Mouse (Mus musculus) adrenal gland, postnatal 25 days (tissue): ENCODE data around the gene Fank1. TPM values are rescaled to one million over a fixed set of nuclear protein-coding genes. Genes with fewer than 3 reads are reported as not detected.

ENCODE experiments used
- DNase-seq: peaks from one replicate; pipeline ENCODE4 v3.0.0; 2021; ENCODE audit warnings: mixed read lengths
- long read RNA-seq: library from polyadenylated mRNA; stranded (forward); transcript quantifications from one replicate; pipeline ENCODE4 v2.0.0, GENCODE M21; 2021
- total RNA-seq: library from RNA; stranded (reverse); gene quantifications from 2 replicates; pipeline ENCODE4 v1.2.3, GENCODE M21; 2021

The Fank1 gene
- total RNA-seq = 0.46 TPM in 1 of 2 replicates, not detected in the other
- long read RNA-seq = 0 reads

DNA sequence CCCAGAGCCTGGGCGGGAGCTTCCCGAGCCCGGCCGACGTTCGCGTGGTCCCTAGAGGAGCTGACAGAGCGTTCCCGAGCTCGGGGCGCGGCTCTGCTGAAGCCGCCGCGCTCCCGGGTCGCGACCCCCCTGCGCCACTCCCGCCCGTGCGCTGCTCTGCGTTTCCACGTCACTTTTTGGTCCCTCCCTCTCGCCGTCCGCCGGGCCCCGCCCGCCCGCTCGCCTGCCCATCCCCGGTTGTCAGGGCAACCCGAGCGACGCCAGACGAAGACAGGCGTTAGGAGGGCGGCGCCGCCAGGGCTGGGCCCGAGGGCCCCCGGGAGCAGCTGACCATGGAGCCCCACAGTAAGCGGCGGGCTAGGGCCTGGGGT lies at the start of gene Fank1:
Gene Fank1, plus strand, starts transcription at position 236 of the 371 bp plus-strand sequence.
- peak; percentile 93 for DNase-seq

DNA sequence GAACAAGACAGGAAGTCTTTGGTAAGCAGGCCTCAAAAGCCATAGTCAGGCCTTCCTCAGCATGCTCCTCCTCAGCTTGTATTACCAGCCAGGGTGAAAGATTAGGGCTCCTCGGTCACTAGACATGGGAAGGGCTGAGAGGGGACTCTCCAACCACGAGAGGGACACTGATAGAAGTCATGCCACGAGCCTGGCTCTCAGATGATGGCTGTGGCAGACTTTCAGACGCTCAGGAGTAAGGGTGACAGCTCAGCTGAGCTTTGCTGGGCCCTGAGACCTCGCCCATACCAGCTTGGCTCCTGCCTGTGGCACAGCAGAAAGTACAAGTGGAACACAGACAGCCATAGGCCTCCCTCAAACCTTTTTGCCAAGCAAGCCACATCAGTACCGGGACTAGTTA lies 49.6 kb upstream of the Fank1 start:
- no peak for DNase-seq

DNA sequence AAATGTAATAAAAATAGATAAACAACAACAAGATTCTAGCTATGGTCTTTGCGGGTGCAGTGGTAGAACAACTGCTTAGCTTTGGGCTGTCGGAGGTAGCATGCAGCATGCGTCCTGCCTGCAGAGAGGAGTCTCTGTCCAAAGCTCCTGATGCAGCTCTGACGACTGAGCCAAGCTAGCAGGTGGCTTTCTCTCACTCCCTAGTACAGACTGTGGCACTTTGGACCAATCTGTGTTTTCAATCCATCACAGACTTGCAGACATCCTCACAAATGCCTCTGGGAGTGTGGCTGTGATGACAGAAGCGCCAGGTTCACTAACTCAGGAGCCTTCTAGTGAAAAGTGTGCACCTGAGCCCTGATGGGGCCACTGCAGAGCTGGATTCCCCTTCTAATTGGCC lies 47.3 kb upstream of the Fank1 start:
- DNase-seq = no peak

DNA sequence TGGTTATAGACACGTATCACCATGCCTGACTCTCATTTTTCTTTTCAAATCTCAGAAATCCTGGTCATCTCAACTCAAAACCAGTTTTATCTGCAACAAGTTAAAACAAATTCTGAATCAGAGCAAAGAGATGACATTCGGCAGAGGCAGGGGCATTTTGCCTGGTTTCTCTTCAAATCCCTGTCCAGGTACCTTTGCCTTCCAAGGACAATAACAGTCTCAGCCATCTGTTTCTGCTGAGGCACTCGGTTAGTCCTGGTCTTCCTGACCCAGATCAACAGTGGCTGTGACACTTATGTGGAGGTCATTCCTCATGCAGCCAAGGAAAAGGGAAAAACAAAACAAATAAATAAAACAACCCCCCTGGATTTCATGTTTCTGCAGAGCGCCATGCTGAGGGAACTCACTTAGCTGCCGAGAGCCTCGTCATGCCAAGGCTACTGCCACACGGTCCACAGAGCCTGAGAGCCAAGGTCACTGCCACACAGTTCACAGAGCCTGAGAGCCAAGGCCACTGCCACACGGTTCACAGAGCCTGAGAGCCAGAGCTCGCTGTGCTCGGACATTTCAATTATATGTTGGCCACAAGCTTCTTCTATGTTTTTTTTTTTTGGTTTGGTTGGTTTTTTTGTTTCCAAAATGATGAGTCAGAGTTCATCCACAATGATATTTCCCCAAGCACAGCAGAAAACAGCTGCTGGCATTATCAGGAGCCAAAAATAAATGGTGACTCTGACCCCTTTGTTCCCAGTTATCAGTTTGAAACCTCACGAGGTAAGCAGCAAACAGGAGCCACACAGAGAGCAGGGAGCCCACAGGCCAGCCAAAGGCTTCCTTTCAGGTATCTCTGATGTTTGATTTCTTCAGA lies 46.1 kb upstream of the Fank1 start:
- DNase-seq = peak; percentile 28

DNA sequence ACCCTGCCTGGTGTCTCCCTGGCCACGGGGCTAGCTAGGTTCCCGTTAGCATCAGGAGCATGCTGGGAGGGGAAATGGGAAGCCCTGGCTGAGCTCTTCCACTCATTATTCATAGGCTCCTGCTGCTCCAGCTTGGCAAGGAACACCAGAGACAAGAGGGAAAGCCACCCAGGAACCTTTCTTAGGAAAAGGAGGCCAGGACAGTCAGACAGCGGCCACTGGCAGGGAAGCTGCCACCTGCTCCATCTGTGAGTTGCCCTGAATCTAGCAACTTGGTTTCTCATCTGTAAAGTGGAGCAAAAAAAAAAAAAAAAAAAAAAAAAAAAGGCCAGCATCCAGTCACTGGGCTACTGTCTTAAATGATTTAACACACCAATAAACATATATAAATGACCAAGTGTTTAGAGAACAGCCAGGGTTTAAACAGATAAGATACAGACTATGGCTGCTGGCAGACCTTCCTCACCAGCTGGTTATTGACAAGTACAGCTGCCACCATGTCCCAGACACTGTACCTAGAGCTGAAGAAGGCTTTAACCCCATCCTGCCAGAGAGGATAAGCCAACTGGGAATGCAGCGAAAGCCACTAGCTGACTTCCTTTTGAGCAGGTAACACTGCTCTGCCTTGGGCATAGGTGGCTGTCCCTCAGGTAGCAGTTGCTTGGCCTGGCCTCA lies 44.6 kb upstream of the Fank1 start:
- no peak for DNase-seq

DNA sequence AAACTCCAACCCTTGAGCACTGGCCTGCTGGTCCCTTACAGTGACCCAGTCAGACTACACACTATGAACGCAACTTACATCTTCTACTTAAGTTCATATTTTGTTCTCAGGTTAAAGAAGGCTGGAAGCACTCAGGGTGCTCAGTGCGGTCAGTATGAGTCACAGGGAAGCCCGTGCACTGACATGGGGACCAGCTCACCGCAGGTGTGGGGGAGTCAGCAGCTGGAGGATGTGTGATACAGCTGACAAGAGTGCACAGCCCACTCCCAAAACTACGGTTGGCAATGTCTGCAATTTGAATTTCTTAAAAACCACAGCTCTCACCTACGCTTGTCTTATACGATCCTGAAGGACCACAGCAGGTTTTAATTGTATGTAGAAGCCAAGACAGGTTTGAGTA lies 36.1 kb upstream of the Fank1 start:
- no peak for DNase-seq

DNA sequence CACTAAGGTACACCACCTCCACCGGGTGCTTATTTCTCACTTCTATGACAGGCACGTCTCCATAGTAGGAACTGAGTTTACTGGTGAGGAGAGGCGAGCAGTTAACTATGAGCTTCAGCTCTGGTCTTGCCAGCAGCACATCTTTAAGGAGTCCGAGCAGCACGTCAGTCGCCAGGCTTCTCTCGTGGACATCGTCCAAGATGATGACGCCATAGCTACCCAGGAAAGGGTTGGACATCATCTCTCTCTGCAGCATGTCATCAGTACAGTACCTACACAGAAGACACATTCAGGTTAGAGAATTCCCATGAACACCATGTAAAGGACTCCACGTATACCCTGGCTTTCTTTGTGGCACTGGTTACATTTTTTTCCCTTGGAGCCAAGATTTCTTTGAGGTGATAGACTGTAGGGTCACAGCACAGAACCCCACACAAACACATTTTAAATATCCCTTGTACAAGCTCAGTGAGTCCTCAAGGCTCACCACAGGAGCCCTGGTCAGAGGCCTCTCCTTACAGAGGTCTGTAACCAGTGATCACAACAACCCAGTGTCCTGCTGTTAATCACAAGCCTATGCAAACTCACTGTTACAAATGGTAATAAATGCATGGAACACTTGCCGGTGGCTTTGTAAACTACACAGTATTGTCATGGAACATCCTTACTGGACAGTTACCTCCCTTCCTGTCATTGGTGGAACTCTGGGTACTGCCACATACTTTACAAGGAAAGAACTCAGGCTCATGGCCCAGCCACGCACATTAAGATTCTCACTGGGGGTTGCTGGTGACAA lies 33.9 kb upstream of the Fank1 start:
- DNase-seq = no peak

DNA sequence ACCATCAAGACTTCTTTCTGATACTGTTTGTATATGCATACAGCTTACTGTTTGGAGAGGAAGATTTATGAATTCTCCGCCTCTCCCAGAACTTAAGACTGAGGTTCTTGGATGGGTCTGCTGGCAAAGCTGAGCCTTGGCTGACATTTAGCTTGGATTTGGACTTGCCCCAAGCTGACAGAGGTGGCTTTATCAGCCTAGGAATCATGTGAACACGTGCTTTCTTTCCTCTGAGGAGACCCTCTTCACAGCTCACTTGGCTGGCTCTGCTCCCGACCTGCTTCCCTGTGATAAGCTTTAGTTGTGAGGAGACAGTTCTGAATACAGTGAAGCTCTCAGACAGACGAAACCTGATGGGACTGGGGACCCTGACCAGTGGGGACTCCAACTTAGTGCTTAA lies 33.0 kb upstream of the Fank1 start:
- no peak for DNase-seq

DNA sequence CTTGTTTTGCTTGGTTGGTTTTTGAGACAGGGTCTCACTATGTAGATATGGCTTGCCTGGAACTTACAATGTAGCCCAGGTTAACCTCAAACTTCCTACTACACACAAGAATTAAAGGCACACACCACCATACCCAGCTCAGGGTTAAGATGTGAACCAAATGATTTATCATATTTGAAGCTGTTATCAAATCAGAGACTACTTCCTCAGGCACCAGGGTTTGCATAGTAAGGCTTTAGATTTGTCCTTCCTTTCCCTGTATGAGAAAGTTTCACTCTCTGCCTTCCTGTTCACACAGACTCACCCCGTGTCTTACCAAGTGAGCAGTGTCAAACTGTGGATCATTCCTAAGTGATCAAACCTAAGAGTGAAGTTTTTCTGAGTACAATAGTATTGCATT lies 32.5 kb upstream of the Fank1 start:
- no peak for DNase-seq

DNA sequence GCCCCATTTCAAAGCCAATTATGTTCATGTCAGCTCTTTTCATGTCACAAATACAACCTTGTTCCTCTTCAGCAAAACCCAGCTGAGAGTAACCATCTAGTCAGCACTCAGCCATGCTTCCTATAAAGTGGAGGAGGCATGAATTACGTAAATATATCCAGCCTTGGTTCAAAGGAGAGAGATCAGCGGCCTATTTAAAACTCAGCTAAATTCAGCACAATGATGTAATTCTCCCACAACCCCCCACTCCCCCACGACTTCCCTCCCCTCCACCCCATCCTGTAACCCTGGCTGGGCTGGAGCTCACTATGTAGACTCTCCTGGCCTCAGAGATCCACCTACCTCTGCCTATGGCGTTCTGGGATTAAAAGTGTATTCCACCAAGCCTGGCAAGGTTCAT lies 32.0 kb upstream of the Fank1 start:
- DNase-seq = no peak

DNA sequence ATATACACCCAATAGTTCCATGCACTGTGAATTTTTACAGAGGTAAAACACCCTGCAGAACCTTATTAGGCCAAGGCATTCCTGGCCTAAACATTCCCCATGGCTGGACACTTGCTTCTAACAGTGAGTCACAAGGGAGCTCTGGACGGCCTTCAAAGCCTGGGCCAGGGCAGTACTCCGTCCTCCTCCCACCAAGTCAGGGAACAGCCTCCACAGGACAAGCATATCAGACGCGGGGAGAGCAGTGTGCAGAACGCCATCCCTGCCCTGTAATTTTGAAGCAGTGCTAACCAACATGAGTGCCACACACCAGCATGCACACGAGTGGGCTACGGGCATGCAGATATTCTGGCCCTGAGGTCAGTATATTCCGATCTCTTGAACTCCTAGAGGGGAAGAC lies 29.3 kb upstream of the Fank1 start:
- peak; percentile 62 for DNase-seq

DNA sequence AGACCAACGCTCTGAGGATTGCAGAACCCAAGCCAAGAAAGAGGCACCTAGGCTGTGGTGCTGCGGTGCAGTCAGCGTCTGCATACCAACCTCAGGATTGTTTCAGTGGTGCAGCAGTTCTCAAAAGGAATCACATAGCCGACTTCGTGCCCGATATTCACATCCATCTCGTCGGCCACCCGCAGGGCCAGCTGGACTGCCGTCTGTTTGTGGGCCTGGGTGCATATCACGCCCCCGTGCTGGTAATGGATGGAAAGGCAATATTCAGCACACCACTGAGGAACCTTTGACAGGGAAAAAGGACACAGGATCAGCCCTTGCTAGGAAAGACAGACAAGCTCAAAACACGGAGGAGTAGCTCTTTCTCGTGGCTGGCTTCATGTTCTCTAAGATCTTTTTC lies 27.9 kb upstream of the Fank1 start:
- no peak for DNase-seq

DNA sequence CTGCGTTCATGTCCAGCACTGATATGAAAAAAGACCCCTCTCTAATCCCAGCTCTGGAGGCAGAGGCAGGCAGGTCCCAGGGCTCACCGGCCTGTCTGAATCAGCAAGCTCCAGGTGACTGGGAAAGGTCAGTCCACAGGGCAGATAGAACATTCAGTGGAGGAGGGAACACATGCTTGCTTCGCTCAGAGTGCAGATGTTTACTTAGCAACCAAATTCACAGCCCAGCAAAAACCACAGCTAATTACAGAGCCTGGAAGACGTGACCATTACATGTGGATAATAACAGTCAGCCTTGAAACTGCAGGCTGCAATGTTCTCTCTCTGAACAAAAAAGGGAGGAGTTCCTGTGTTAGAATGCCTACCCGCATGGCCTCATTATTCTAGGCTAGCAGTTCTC lies 26.0 kb upstream of the Fank1 start:
- DNase-seq = no peak

DNA sequence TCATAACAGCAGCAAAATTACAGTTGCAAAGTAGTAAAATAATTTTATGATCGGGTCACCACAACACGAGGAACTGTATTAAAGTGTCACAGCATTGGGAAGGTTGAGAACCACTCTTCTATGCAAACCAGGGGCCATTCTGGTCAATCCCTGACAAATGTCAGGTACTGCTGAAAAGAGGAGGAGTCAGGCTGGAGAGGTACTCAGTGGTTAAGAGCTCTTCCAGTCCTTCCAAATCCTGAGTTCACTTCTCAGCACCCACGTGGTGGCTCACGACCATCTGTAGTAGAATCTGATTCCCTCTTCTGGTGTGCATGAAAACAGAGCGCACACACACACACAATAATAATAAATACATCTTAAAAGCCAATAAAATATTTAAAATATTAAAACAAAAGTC lies 25.5 kb upstream of the Fank1 start:
- no peak for DNase-seq

DNA sequence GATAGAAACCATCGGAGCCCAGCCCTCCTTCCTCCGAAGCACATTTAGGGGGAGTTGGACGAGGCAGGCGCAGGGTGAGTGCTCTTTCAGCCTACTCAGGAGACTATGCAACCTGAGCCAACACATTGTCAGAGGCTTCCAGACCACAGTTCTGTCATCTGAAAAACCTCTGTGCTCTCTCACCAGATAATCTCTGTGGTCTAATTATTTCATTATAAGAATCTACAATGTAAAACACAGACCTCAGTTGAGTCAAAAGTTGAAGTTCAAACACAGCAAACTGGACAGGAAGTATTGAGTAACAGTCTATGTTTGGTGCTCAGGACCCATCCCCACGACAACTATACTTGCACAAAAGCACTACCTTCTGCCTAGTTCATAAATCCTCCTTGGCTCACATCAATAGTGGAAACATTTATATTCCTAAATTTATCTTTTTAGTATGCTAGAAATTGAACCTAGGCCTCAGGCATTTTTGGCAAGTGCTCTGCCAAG lies 18.7 kb upstream of the Fank1 start:
- DNase-seq = no peak

DNA sequence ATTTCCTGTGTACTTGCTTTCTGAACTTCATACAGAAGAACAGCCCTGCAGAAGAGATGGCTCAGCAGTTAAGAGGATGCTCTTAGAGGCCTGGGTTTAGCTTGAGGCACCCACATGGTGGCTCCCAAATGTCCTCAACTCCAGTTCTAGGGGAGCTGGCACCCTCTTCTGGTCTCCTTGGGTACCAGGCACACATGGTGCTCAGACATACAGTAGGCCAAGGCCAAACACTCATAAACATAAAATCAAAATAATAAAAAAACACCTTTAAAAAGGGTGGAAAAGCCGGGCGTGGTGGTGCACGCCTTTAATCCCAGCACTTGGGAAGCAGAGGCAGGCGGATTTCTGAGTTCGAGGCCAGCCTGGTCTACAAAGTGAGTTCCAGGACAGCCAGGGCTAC lies 17.9 kb upstream of the Fank1 start:
- no peak for DNase-seq

DNA sequence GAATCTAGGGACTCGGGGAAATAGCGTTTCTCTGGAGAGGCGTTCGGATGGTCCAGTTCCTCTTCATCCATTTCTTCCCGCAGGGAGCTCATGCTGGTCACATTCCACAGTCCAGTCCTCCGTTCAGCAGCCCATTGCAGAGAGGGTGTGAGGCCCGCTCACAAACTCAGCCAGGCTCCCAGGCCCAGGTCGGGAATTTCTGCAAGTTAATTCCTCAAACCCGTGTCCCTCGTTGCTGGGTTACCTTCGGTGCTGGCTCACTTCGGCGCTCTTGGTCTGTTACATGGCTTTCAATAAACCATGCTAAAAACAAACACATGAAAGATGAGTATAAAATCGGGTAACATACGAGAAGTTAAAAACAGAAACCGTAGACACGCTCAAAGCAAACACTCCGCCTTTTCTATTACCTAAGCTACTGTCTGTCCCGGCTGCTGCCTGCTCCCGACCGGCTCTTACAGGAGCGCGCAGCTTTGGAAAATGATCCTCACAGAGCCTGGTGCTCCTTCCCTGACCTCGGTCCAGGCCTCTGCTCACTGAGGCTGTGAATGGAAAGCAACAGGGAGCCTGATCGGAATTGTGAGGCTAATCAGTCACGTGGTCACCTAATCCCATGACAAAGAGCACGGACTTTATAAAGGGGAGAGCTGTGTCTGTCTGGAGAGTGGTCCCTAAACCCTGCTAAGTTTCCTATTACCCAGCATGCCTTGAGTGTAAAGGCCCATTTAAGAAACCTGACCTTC lies 16.9 kb upstream of the Fank1 start:
- DNase-seq = no peak

DNA sequence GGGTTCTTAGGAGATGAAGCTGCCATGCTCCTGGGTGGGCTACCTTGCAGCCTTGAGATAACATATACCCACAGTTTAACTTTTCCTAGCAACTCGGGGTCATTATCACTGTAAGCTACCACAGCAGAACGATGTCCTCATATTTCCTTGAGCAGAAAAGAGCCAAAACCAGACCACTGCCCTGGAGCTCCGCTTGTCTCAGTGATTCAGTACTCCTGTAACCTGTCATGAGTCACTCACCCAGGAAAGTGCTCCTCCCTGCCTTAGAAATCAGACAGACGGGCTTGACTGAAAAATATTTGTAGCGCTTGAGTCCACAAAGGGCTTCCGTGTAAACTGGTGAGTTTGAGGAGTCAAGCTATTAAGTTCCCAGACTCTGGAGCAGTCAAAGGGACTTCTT lies 14.0 kb upstream of the Fank1 start:
- no peak for DNase-seq

DNA sequence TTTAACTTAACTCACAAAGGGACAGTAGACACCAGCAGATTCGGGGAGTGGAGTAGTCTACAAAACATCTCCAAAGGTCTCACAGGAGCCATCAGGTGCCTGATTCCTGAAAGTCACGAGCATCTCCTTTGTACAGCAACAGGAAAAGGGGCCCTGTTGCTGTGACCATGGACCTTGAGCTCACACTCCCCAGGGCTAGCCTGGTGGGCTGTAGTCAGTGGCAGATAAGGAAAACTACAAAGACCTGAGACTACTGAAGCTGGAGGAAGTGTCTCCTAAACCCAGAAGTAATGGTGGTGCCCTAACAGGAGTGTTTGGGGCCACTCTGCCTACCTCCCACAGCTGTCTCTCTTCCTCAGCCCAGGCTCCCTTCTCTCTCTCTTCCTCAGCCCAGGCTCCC lies 12.2 kb upstream of the Fank1 start:
- DNase-seq = no peak

DNA sequence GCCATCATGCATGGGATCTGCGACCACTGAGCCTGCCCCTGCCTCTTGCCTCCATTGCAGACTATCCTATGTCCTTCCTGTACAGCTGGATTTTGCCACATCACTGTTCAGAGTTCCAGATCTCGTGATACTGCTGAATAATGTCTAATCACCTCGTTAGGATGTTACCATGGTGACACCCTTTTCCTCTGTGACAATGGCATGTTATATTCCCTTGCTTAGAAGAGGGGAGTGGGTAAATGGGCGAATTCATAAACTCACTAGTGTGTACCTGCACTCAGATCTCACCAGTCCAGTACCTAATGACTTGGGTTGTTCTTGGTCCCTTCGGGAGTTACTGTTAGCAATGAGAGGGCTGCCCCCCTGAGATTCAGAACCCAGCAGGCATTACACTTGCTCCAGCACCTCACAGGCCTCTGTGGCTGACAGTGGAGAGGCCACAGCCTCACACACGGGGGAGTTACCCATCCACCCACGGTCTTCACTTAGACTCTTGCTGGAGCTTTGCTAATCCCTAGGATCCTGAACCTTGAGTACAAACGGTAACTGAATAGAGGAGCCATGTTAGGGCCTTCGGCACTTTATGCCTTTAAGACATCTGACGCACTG lies 11.3 kb upstream of the Fank1 start:
- DNase-seq = no peak

DNA sequence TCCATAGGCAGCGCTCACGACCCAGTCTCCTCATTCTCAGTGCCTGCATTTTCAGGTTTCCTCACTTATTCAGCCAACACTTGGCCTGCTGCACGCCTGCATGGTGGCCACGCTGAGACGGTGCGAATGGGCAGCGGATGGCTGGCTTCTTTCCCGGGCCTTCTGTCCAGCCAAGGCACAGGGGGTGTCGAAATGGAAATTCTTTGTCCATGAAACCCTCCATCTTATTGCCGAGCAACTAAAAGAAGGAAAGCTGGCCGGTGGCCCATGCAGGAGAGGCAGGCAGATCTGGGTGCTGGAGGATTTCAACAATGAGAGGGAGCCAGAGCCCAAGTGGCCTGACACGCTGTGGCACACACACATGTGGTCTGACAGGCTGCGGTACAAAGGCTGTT lies 10.8 kb upstream of the Fank1 start:
- peak; percentile 67 for DNase-seq

DNA sequence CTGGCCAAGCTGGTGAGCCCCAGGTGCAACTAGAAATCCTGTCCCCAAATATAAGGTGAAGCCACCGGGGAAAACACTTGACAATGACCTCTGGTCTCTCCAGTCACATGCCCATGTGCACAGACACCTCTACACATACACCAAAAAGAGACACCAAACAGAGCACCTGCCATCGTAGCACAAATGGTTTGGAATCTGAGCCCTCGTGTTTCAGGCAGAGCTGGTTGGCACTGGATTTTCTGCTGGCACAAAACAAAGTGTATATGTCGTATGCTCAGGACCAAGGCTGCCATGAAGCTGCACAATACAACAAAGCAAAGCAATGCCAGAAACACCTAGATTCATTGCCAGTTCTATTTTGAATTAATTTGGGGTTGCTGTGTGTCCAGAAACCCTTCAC lies 8.6 kb upstream of the Fank1 start:
- no peak for DNase-seq
